Mouse (Mus musculus): ENCODE measurements around the gene Dab2ip. TPM values are rescaled to one million over a fixed set of nuclear protein-coding genes. Genes with fewer than 3 reads are reported as not detected.
A peak's percentile ranks its signal among the peaks of the same experiment; 100 is the strongest.

Gene Dab2ip
- polyA plus RNA-seq, 1 experiment from 2014 or later: 46.6 TPM

GRCm38 (mm10) chr2:35576675-35577074, 18.6 kb downstream of the Dab2ip start:
- Histone ChIP-seq H3K4me1 (ENCODE audit: control insufficient read depth in 2 of 2, insufficient read depth in 2 of 2, low read length in 2 of 2) (peaks cover 4 to 15% of the 10 kb centered on the region in 2 experiments; a peak in 3 of 4 replicates), H3K9me3 (ENCODE audit: control insufficient read depth, low read length) (no peaks in the 10 kb centered on the region), H3K4me2 (ENCODE audit: low read length) (no peak overlapping the region), H3K9ac (ENCODE audit: low read length) (no peak overlapping the region), H3K27me3 (ENCODE audit: control insufficient read depth, insufficient read depth, low read length) (no peaks in the 10 kb centered on the region; the same call in 1 of the 2 replicates), H3K27ac (replicated peaks in 1 of 2; ENCODE audit: control insufficient read depth in 1 of 2, insufficient read depth in 1 of 2, low read depth in 2 of 2, low read length in 2 of 2) (no peak overlapping the region), H3K36me3 (ENCODE audit: control insufficient read depth, insufficient read depth, low read length) (no peaks in the 10 kb centered on the region), H3K4me3 (ENCODE audit: control insufficient read depth in 1 of 2, insufficient read depth in 1 of 2, low read depth in 1 of 2, low read length in 2 of 2) (no peak overlapping the region)
- ATAC-seq (ENCODE audit: insufficient number of reproducible peaks, insufficient read depth, low FRiP score, low read depth): no peak
- 85% methylated on average over 3 of the region's 3 CpGs for WGBS

DNA sequence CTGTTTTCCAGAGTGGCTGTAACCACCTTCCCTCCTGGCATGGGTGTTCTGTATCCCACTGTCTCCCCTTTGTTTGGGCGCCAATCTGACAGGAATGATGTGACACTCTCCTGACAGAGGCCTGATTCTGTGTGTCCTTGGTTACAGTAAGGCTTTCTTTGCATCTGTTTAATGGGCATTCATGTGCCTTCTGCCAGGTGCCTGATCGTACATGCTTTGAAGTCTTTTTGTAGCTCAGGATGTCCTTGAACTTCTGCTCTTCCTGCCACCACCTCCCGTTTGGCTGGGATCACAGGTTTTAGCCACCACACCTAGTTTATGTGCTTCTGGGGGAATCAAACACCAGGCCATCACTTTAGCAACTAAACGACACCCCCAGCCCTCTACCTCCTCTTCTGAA, 22.0 kb downstream of the Dab2ip start:
- Histone ChIP-seq H3K4me1 (ENCODE audit: control insufficient read depth in 2 of 2, insufficient read depth in 2 of 2, low read length in 2 of 2) (peaks cover 16 to 36% of the 10 kb centered on the region in 2 experiments), H3K4me2 (ENCODE audit: low read length) (no peak overlapping the region), H3K9me3 (ENCODE audit: control insufficient read depth, low read length) (no peaks in the 10 kb centered on the region), H3K27me3 (ENCODE audit: control insufficient read depth, insufficient read depth, low read length) (no peaks in the 10 kb centered on the region; the same call in 1 of the 2 replicates), H3K4me3 (ENCODE audit: control insufficient read depth in 1 of 2, insufficient read depth in 1 of 2, low read depth in 1 of 2, low read length in 2 of 2) (no peak overlapping the region), H3K27ac (replicated peaks in 1 of 2; ENCODE audit: control insufficient read depth in 1 of 2, insufficient read depth in 1 of 2, low read depth in 2 of 2, low read length in 2 of 2) (no peak overlapping the region), H3K36me3 (ENCODE audit: control insufficient read depth, insufficient read depth, low read length) (no peaks in the 10 kb centered on the region), H3K9ac (ENCODE audit: low read length) (no peak overlapping the region; the same call in 1 of the 2 replicates)
- WGBS: 67% methylated on average over 4 of the region's 4 CpGs
- no peak for ATAC-seq (ENCODE audit: insufficient number of reproducible peaks, insufficient read depth, low FRiP score, low read depth)

DNA sequence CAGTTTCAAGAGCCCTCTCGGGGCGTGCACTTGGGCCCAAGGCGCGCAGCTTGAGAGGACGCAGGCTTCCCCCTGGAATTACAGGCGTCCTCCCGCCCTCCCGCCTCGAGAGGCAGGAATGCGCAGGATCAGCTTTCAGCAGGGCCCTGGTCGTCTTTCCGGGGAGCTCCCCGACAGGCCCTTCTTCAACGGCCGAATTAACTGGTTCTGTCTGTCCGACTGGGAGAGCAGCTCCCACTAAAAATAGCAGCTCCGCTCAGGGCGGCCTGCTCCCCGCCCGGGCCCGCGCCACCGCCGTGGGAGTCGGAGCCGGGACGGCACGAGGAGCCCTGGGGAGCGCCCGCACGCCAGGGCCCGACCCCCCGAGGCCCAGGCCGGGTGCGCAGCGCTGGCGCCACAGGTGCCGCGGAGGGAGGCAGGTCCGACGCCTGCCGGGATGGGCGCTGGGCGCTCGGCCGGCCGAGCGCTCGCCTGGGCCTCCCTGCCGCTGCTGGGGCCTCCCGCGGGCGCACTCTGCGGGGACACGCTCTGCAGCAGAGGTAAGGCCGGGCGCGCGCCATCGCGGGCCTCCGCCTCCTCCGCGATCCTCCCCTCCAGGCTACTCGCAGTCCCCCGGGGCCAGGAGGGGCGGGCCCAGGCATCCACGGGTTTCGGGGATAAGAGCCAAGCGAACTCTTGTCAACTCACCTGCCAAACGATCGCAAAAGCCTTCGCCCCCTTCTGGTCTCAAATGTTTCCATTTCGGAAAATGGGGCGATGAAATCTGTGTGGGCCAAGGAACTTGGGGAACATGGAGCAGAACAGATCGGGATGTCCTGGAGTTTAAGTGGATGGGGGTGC, 23.7 kb downstream of the Dab2ip start:
- no peaks in the 10 kb centered on the region for H3K9me3 ChIP-seq (ENCODE audit: control insufficient read depth, low read length)
- H3K4me3 ChIP-seq (ENCODE audit: control insufficient read depth in 1 of 2, insufficient read depth in 1 of 2, low read depth in 1 of 2, low read length in 2 of 2): peak overlapping the region; percentile 67 to 69
- peak overlapping the region; percentile 93 to 97 for H3K27ac ChIP-seq (replicated peaks in 1 of 2; ENCODE audit: control insufficient read depth in 1 of 2, insufficient read depth in 1 of 2, low read depth in 2 of 2, low read length in 2 of 2)
- no peaks in the 10 kb centered on the region for H3K36me3 ChIP-seq (ENCODE audit: control insufficient read depth, insufficient read depth, low read length)
- H3K4me2 ChIP-seq (ENCODE audit: low read length): peak overlapping the region; percentile 71
- H3K27me3 ChIP-seq (ENCODE audit: control insufficient read depth, insufficient read depth, low read length): no peaks in the 10 kb centered on the region; the same call in 1 of the 2 replicates
- H3K9ac ChIP-seq (ENCODE audit: low read length): peak overlapping the region; percentile 78
- WGBS: under 1% methylated on average over 76 of the region's 76 CpGs
- H3K4me1 ChIP-seq (ENCODE audit: control insufficient read depth in 2 of 2, insufficient read depth in 2 of 2, low read length in 2 of 2): peaks cover 30 to 52% of the 10 kb centered on the region in 2 experiments
- ATAC-seq (ENCODE audit: insufficient number of reproducible peaks, insufficient read depth, low FRiP score, low read depth): peak; percentile 51

GRCm38 (mm10) chr2:35582341-35582941, 24.4 kb downstream of the Dab2ip start:
- Histone ChIP-seq H3K36me3 (ENCODE audit: control insufficient read depth, insufficient read depth, low read length) (no peaks in the 10 kb centered on the region), H3K9me3 (ENCODE audit: control insufficient read depth, low read length) (no peaks in the 10 kb centered on the region), H3K4me2 (ENCODE audit: low read length) (peak overlapping the region; percentile 71), H3K4me1 (ENCODE audit: control insufficient read depth in 2 of 2, insufficient read depth in 2 of 2, low read length in 2 of 2) (peaks cover 36 to 59% of the 10 kb centered on the region in 2 experiments), H3K27ac (replicated peaks in 1 of 2; ENCODE audit: control insufficient read depth in 1 of 2, insufficient read depth in 1 of 2, low read depth in 2 of 2, low read length in 2 of 2) (peak overlapping the region; percentile 93 to 97), H3K4me3 (ENCODE audit: control insufficient read depth in 1 of 2, insufficient read depth in 1 of 2, low read depth in 1 of 2, low read length in 2 of 2) (peak overlapping the region; percentile 67 to 69), H3K9ac (ENCODE audit: low read length) (peak overlapping the region; percentile 78), H3K27me3 (ENCODE audit: control insufficient read depth, insufficient read depth, low read length) (no peaks in the 10 kb centered on the region; the same call in 1 of the 2 replicates)
- WGBS: under 1% methylated on average over 37 of the region's 46 CpGs
- ATAC-seq (ENCODE audit: insufficient number of reproducible peaks, insufficient read depth, low FRiP score, low read depth): peak; percentile 71

DNA sequence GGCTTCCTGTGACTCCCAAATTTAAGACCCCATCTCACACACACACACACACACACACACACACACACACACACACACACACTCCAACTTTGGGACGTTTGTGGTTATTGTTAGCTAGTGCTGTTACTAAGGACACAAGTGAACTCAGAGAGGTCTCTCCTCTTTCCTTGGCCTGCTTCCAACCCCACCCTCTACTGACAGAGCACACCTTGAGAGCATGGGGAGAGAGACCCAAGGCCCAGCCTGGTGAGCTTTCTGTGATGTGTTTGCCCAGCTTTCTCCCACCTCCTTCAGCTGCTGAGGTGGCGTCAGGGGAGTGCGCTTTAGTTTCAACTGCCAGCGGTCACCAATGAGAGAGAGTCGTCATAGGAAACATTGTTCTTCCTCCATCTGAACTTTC, 25.3 kb downstream of the Dab2ip start:
- Histone ChIP-seq H3K4me1 (ENCODE audit: control insufficient read depth in 2 of 2, insufficient read depth in 2 of 2, low read length in 2 of 2) (peaks cover 44 to 67% of the 10 kb centered on the region in 2 experiments), H3K9me3 (ENCODE audit: control insufficient read depth, low read length) (no peaks in the 10 kb centered on the region), H3K36me3 (ENCODE audit: control insufficient read depth, insufficient read depth, low read length) (no peaks in the 10 kb centered on the region), H3K9ac (ENCODE audit: low read length) (peak overlapping the region; percentile 78), H3K27me3 (ENCODE audit: control insufficient read depth, insufficient read depth, low read length) (no peaks in the 10 kb centered on the region; the same call in 1 of the 2 replicates), H3K27ac (replicated peaks in 1 of 2; ENCODE audit: control insufficient read depth in 1 of 2, insufficient read depth in 1 of 2, low read depth in 2 of 2, low read length in 2 of 2) (peak overlapping the region; percentile 79 to 97; a peak in 3 of 4 replicates), H3K4me2 (ENCODE audit: low read length) (peak overlapping the region; percentile 71), H3K4me3 (ENCODE audit: control insufficient read depth in 1 of 2, insufficient read depth in 1 of 2, low read depth in 1 of 2, low read length in 2 of 2) (peak overlapping the region; percentile 67 to 69)
- ATAC-seq (ENCODE audit: insufficient number of reproducible peaks, insufficient read depth, low FRiP score, low read depth): no peak
- WGBS: 46% methylated on average over 5 of the region's 5 CpGs

GRCm38 (mm10) chr2:35584011-35584410, 25.9 kb downstream of the Dab2ip start:
- Histone ChIP-seq H3K9ac (ENCODE audit: low read length) (peak overlapping the region; percentile 78), H3K27me3 (ENCODE audit: control insufficient read depth, insufficient read depth, low read length) (no peaks in the 10 kb centered on the region; the same call in 1 of the 2 replicates), H3K4me2 (ENCODE audit: low read length) (peak overlapping the region; percentile 71), H3K9me3 (ENCODE audit: control insufficient read depth, low read length) (no peaks in the 10 kb centered on the region), H3K4me1 (ENCODE audit: control insufficient read depth in 2 of 2, insufficient read depth in 2 of 2, low read length in 2 of 2) (peaks cover 46 to 70% of the 10 kb centered on the region in 2 experiments), H3K36me3 (ENCODE audit: control insufficient read depth, insufficient read depth, low read length) (no peaks in the 10 kb centered on the region), H3K4me3 (ENCODE audit: control insufficient read depth in 1 of 2, insufficient read depth in 1 of 2, low read depth in 1 of 2, low read length in 2 of 2) (peak overlapping the region; percentile 67 to 69; a peak in 3 of 4 replicates), H3K27ac (replicated peaks in 1 of 2; ENCODE audit: control insufficient read depth in 1 of 2, insufficient read depth in 1 of 2, low read depth in 2 of 2, low read length in 2 of 2) (peak overlapping the region in 1 of 2 experiments; percentile 3; a peak in 1 of 4 replicates)
- no peak for ATAC-seq (ENCODE audit: insufficient number of reproducible peaks, insufficient read depth, low FRiP score, low read depth)
- 75% methylated on average over 3 of the region's 3 CpGs for WGBS

- Histone ChIP-seq H3K27me3 (ENCODE audit: control insufficient read depth, insufficient read depth, low read length) (no peaks in the 10 kb centered on the region), H3K9ac (ENCODE audit: low read length) (peak overlapping the region; percentile 64), H3K36me3 (ENCODE audit: control insufficient read depth, insufficient read depth, low read length) (no peaks in the 10 kb centered on the region), H3K4me3 (ENCODE audit: control insufficient read depth in 1 of 2, insufficient read depth in 1 of 2, low read depth in 1 of 2, low read length in 2 of 2) (peak overlapping the region in 1 of 2 experiments; percentile 4; a peak in 1 of 4 replicates), H3K4me1 (ENCODE audit: control insufficient read depth in 2 of 2, insufficient read depth in 2 of 2, low read length in 2 of 2) (peaks cover 84 to 98% of the 10 kb centered on the region in 2 experiments), H3K27ac (replicated peaks in 1 of 2; ENCODE audit: control insufficient read depth in 1 of 2, insufficient read depth in 1 of 2, low read depth in 2 of 2, low read length in 2 of 2) (peak overlapping the region; percentile 90 to 94), H3K9me3 (ENCODE audit: control insufficient read depth, low read length) (no peaks in the 10 kb centered on the region), H3K4me2 (ENCODE audit: low read length) (peak overlapping the region; percentile 58)
- WGBS: 9% methylated on average over 9 of the region's 9 CpGs
- ATAC-seq (ENCODE audit: insufficient number of reproducible peaks, insufficient read depth, low FRiP score, low read depth): peak; percentile 79
These were observed 30.3 kb downstream of the Dab2ip start for GRCm38 (mm10) chr2:35588368-35588767.

Data from heart, embryonic 14.5 days (tissue).